Mouse (Mus musculus) right cerebral cortex, postnatal 10 days (tissue): Measurements from ENCODE around the gene Arsk.

ENCODE experiments used
- DNase-seq, 2 experiments: peaks; one replicate each; pipeline ENCODE4 v3.0.0; 2021; ENCODE audit warnings: low spot score in 2 of 2

The Arsk gene

DNA sequence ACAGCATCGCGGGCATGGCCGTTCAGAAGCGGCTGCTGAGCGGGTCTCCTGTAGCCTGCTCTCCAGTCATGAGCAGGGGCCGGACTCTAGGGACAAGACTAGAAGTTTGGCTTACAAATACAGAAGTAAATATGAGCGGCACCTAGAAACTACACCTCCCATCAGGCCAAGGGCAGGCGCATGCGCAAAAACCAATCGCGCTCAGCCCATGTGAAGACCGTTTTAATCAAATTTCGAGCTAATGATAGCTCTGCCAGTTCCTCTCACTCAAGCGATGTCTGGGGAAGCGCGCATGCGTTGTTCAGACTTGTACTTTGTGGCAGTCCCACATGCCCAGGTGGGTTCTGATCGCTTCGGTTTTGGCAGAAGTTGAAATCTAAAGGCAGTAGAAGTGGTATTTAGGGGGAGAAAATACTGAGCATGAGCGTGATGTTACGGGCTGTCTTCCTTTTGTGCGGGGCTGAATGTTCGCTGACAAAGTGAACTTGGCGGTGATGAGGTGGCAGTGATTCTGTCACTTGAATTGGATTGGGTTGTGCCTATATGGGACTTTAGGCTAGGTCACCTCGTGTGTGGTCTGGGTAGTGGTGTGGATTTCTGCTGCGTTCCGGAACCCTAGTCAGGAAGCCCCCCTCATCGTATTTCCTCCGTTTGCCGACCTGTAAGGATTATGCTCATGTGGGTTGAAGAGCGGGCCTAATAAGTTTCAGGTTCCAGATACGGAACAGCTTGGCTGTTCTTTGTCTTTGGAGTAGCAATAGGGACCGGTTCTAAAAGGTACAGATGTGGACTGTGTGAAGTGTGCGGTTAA, at the start of gene Arsk, which contains the start of gene Ttc37:
Gene Arsk, minus strand, starts transcription at position 168 of the 811 bp plus-strand sequence.
Gene Ttc37, plus strand, starts transcription at position 242 of the 811 bp plus-strand sequence.
- DNase-seq: peak; percentile 96 to 97

DNA sequence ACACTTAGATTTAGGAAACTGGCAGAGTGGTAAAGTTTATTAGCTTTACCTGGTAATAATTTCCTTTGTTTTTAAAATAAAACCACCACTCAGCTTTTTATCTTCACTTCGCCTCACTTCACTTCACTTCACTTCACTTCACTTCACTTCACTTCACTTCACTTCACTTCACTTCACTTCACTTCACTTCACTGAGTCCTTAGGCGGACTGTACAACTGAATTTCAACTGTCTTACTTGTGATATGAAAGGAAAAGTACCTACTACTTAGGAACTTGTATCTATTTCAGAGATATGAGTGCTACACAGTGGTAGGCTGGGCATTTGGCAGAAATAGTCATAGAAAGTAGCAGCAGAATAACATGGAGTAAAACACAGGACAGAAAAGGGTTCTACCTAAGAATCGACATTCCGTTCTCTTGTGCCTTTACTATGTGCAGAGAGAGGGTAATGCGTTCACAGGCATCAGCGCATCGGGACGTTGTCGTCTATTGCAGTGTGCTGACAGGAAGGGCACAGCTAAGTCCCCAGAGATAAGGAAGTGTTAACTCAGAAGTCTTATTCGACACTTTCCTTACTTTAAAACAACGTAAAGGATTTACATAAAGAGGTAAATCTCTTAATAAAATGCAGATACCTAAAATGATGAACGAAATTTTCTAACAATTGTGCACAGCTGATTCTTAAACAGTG, 42.8 kb upstream of the Arsk start:
- DNase-seq: no peak

- DNase-seq: no peak
Measured at GRCm38 (mm10) chr13:76138862-76139261, 40.4 kb upstream of the Arsk start.

GRCm38 (mm10) chr13:76132415-76132814, 34.0 kb upstream of the Arsk start:
- no peak for DNase-seq

- no peak for DNase-seq
Measured at GRCm38 (mm10) chr13:76128799-76129198, 30.3 kb upstream of the Arsk start.

GRCm38 (mm10) chr13:76109069-76109824, 10.8 kb upstream of the Arsk start:
- DNase-seq: no peak

GRCm38 (mm10) chr13:76101989-76102388, 3.5 kb upstream of the Arsk start:
- DNase-seq: no peak

GRCm38 (mm10) chr13:76098116-76098492, 356 bp downstream of the Arsk start:
- peak in 1 of 2 experiments; percentile 61 for DNase-seq

- DNase-seq: no peak
Measured at GRCm38 (mm10) chr13:76074323-76074722, 24.1 kb downstream of the Arsk start.

DNA sequence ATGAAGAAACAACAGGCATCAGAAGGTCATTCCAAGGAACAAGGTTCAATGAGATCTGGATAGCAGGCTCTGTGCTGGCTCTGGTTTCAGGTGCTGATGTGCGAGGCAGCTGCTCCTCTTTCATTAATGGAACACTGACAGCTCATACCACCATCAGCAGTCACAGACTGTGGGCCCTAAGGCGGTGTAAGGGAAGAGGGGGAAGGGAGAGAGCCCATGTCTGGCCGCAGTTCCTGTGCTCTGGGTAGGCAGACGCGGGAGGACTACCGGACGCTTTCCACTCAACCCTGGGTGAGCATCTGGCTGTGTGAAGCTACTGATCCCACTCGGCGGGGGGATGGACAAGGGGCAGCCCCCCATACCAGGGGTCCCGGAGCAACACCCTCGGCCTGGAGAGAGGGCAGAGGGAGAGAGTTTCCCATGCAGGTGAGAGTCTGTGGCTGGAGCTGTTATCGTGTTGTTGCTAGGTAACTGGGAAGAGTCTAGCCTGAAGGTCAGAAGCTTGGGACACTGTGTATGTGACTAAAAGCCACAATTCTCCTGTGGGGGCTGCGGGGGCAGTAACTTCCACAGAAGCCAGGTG, 34.0 kb downstream of the Arsk start:
- no peak for DNase-seq

GRCm38 (mm10) chr13:76063548-76063947, 34.9 kb downstream of the Arsk start:
- no peak for DNase-seq

GRCm38 (mm10) chr13:76062569-76062968, 35.9 kb downstream of the Arsk start:
- DNase-seq: no peak

GRCm38 (mm10) chr13:76062126-76062525, 36.3 kb downstream of the Arsk start:
- no peak for DNase-seq

DNA sequence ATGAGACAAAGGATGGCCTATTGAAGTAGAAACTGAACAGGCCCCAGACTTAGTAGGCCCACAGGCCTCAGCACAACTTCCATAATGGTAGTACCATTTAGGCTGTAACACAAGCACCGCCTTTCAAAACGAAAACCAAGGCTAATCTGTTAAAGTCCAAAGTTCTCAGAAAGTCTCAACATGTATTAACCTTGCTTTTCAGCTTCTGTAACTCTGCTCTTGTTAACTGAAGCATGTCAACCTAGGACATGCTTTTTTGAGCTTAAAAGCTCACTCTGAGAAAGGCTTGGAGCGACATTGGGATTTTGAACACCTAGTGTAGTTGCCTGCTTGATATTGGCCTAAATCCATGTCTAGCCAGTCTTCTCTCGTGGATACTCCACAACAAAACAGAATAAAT, 38.9 kb downstream of the Arsk start:
- no peak for DNase-seq

DNA sequence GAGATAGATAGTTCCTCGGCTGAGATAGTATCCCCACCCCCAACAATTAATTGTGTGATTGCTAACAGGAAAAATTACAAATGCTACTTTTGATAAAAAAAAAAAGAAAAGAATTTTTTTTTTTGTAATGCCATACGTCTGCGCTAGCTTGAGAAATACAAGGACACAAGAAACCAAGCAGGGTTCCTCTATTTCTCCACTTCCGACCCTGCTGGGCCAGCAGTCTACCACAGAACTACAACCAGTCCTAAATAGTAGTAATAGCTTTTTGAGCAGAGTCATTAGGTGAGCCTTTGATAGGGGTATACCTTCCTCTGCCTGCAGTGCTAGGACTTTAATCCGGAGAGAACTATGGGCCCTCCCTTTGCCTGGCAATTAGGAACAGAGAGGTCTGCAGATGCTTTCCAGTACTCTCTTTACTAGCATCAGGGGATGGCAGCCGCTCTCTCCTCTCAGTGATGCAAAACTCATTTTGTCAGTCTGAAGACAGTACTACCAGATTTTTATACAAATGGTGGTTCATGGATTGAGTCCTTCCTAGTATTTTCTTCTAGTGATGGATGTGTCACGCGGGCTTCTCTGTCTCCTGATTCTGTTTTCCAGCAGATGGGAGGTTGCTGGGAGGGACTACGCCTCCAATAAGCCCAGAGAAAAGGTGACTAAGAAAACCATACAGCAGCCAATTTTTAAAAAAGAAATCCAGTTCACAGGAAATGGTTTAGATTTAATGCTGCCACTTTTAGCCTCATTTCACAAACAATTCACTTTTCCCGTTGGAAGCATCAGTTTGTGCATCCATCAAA, 41.0 kb downstream of the Arsk start:
- no peak for DNase-seq

GRCm38 (mm10) chr13:76056896-76057266, 41.6 kb downstream of the Arsk start, which contains the start of gene Gpr150:
Gene Gpr150, minus strand, starts transcription at chr13:76056996.
- DNase-seq: no peak

- peak; percentile 78 to 80 for DNase-seq
Measured at GRCm38 (mm10) chr13:76056261-76056724, 42.2 kb downstream of the Arsk start.

DNA sequence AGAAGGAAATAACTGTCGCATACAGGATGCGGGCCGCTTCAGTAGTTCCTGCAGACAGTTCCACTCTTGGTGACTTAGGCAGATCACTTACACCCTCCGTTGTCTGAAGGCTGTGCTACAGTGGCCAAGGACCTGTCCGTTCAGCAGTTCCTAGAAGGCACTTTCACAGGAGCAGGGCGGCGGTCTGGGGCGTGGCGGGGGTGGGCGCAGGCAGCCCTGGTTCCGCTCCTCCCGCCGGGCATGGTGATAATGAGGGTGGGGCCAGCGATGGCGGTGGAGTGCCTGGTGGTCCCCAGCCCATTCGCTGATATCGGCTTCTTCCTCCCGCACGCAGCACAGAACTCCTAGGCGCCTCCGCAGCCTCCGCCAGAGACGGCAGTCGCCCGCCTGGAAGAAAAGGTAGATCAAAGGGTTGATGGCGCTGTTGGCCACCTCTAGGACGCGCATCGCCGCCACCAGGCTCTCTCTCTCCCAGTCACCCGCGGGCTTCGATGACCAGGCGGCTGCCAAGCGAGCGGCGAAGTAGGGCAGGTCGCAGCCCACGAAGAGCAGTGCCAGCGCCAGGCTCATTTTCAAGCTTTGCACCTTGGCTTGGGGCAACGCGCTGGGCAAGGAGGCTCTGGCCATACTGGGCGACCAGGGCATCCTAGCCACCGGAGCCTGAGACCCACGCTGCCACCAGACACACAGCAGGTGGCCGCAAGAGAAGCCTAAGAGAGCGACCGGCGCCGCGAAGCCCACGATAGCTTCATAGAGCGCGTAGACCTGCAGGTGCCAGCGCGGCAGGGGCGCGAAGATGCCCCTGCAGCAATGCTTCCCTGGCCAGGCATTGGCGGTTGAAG, 42.8 kb downstream of the Arsk start:
- DNase-seq: peak; percentile 43 to 47

- DNase-seq: no peak
Measured at GRCm38 (mm10) chr13:76044971-76045370, 53.5 kb downstream of the Arsk start.

- DNase-seq: no peak
Measured at GRCm38 (mm10) chr13:76042455-76042854, 56.0 kb downstream of the Arsk start.
